Mouse (Mus musculus): Measurements from ENCODE around the gene Gpc6. TPM values are rescaled to one million over a fixed set of nuclear protein-coding genes. Genes with fewer than 3 reads are reported as not detected.
A peak's percentile ranks its signal among the peaks of the same experiment; 100 is the strongest.

Gpc6 gene
- polyA plus RNA-seq, 1 experiment from 2014 or later = 66.2 TPM

GRCm38 (mm10) chr14:117603837-117604236 is 678.7 kb downstream of the Gpc6 start:
- Histone ChIP-seq H3K4me3 (replicated peaks) (no peak overlapping the region), H3K4me2 (no peak overlapping the region), H3K9me3 (replicated peaks) (no peaks in the 10 kb centered on the region), H3K4me1 (no peaks in the 10 kb centered on the region), H3K9ac (no peak overlapping the region), H3K27me3 (no peaks in the 10 kb centered on the region), H3K27ac (no peak overlapping the region), H3K36me3 (no peaks in the 10 kb centered on the region)
- ATAC-seq (replicated peaks; ENCODE audit: low FRiP score) = peak; percentile 46; the same call in 1 of the 2 replicates
- 30% methylated on average over 1 of the region's 1 CpGs for WGBS

- 83% methylated on average over 2 of the region's 2 CpGs for WGBS
Measured at GRCm38 (mm10) chr14:117605750-117606149, 680.6 kb downstream of the Gpc6 start.

GRCm38 (mm10) chr14:117611113-117611512 is 686.0 kb downstream of the Gpc6 start:
- Histone ChIP-seq H3K9me3 (replicated peaks) (no peaks in the 10 kb centered on the region), H3K9ac (no peak overlapping the region), H3K27ac (no peak overlapping the region), H3K4me1 (no peaks in the 10 kb centered on the region), H3K27me3 (no peaks in the 10 kb centered on the region), H3K36me3 (no peaks in the 10 kb centered on the region; the same call in 1 of the 2 replicates), H3K4me2 (no peak overlapping the region), H3K4me3 (replicated peaks) (no peak overlapping the region)
- WGBS = 81% methylated on average over 3 of the region's 3 CpGs
- ATAC-seq (replicated peaks; ENCODE audit: low FRiP score) = no peak

More at GRCm38 (mm10) chr14:117605750-117606149, 680.6 kb downstream of the Gpc6 start:
- Histone ChIP-seq H3K27me3 (no peaks in the 10 kb centered on the region), H3K36me3 (no peaks in the 10 kb centered on the region; the same call in 1 of the 2 replicates), H3K4me1 (no peaks in the 10 kb centered on the region), H3K27ac (no peak overlapping the region), H3K4me2 (no peak overlapping the region), H3K4me3 (replicated peaks) (no peak overlapping the region), H3K9me3 (replicated peaks) (no peaks in the 10 kb centered on the region), H3K9ac (no peak overlapping the region)
- no peak for ATAC-seq (replicated peaks; ENCODE audit: low FRiP score)

GRCm38 (mm10) chr14:117625100-117625710 is 700.1 kb downstream of the Gpc6 start:
- H3K4me3 ChIP-seq (replicated peaks) = no peak overlapping the region
- H3K4me2 ChIP-seq = no peak overlapping the region
- H3K9ac ChIP-seq = no peak overlapping the region
- no peak overlapping the region for H3K27ac ChIP-seq
- H3K36me3 ChIP-seq = no peaks in the 10 kb centered on the region
- WGBS = 74% methylated on average over 9 of the region's 9 CpGs
- H3K9me3 ChIP-seq (replicated peaks) = no peaks in the 10 kb centered on the region
- 0 out of 2 replicates have a peak, but pooled peaks cover 3% of the 10 kb centered on the region for H3K4me1 ChIP-seq
- ATAC-seq (replicated peaks; ENCODE audit: low FRiP score) = no peak
- no peaks in the 10 kb centered on the region for H3K27me3 ChIP-seq

- Histone ChIP-seq H3K27ac (no peak overlapping the region), H3K36me3 (no peaks in the 10 kb centered on the region), H3K27me3 (no peaks in the 10 kb centered on the region), H3K9me3 (replicated peaks) (no peaks in the 10 kb centered on the region), H3K4me3 (replicated peaks) (no peak overlapping the region), H3K4me1 (no peaks in the 10 kb centered on the region), H3K9ac (no peak overlapping the region), H3K4me2 (no peak overlapping the region)
- no peak for ATAC-seq (replicated peaks; ENCODE audit: low FRiP score)
- WGBS = 55% methylated on average over 14 of the region's 14 CpGs
Measured at GRCm38 (mm10) chr14:117634238-117634940, 709.3 kb downstream of the Gpc6 start.

GRCm38 (mm10) chr14:117641853-117642252 is 716.7 kb downstream of the Gpc6 start:
- Histone ChIP-seq H3K4me2 (no peak overlapping the region), H3K9ac (no peak overlapping the region), H3K9me3 (replicated peaks) (no peaks in the 10 kb centered on the region), H3K27me3 (no peaks in the 10 kb centered on the region), H3K4me3 (replicated peaks) (no peak overlapping the region), H3K36me3 (no peaks in the 10 kb centered on the region), H3K27ac (no peak overlapping the region), H3K4me1 (no peaks in the 10 kb centered on the region)
- 72% methylated on average over 2 of the region's 2 CpGs for WGBS
- ATAC-seq (replicated peaks; ENCODE audit: low FRiP score) = no peak

- Histone ChIP-seq H3K9me3 (replicated peaks) (no peaks in the 10 kb centered on the region), H3K27ac (no peak overlapping the region), H3K4me2 (no peak overlapping the region), H3K4me3 (replicated peaks) (no peak overlapping the region), H3K36me3 (no peaks in the 10 kb centered on the region), H3K27me3 (no peaks in the 10 kb centered on the region), H3K9ac (no peak overlapping the region), H3K4me1 (no peaks in the 10 kb centered on the region)
- no peak for ATAC-seq (replicated peaks; ENCODE audit: low FRiP score)
- 72% methylated on average over 1 of the region's 1 CpGs for WGBS
Measured at GRCm38 (mm10) chr14:117643069-117643468, 718.0 kb downstream of the Gpc6 start.

GRCm38 (mm10) chr14:117648199-117648960 is 723.3 kb downstream of the Gpc6 start:
- Histone ChIP-seq H3K9me3 (replicated peaks) (no peaks in the 10 kb centered on the region), H3K4me3 (replicated peaks) (no peak overlapping the region), H3K36me3 (no peaks in the 10 kb centered on the region), H3K27ac (peak overlapping the region; percentile 32; the same call in 1 of the 2 replicates), H3K4me2 (no peak overlapping the region), H3K27me3 (no peaks in the 10 kb centered on the region), H3K4me1 (0 out of 2 replicates have a peak, but pooled peaks cover 3% of the 10 kb centered on the region), H3K9ac (no peak overlapping the region)
- WGBS = 77% methylated on average over 9 of the region's 9 CpGs
- ATAC-seq (replicated peaks; ENCODE audit: low FRiP score) = no peak

- no peak overlapping the region for H3K27ac ChIP-seq
- 0 out of 2 replicates have a peak, but pooled peaks have one; percentile 46 for ATAC-seq (replicated peaks; ENCODE audit: low FRiP score)
- WGBS = 84% methylated on average over 4 of the region's 4 CpGs
- H3K36me3 ChIP-seq = no peaks in the 10 kb centered on the region
- no peaks in the 10 kb centered on the region for H3K27me3 ChIP-seq
- 0 out of 2 replicates have a peak, but pooled peaks cover 3% of the 10 kb centered on the region for H3K4me1 ChIP-seq
- H3K4me3 ChIP-seq (replicated peaks) = no peak overlapping the region
- H3K9ac ChIP-seq = no peak overlapping the region
- no peaks in the 10 kb centered on the region for H3K9me3 ChIP-seq (replicated peaks)
- H3K4me2 ChIP-seq = no peak overlapping the region
Measured at GRCm38 (mm10) chr14:117650141-117650540, 725.0 kb downstream of the Gpc6 start.

GRCm38 (mm10) chr14:117651271-117651670 is 726.2 kb downstream of the Gpc6 start:
- Histone ChIP-seq H3K27me3 (no peaks in the 10 kb centered on the region), H3K27ac (peak overlapping the region; percentile 54)

GRCm38 (mm10) chr14:117651938-117652337 is 726.8 kb downstream of the Gpc6 start:
- Histone ChIP-seq H3K9ac (no peak overlapping the region), H3K27me3 (no peaks in the 10 kb centered on the region), H3K27ac (peak overlapping the region; percentile 54; the same call in 1 of the 2 replicates), H3K9me3 (replicated peaks) (no peaks in the 10 kb centered on the region), H3K4me2 (no peak overlapping the region), H3K4me3 (replicated peaks) (no peak overlapping the region), H3K4me1 (0 out of 2 replicates have a peak, but pooled peaks cover 3% of the 10 kb centered on the region), H3K36me3 (no peaks in the 10 kb centered on the region)
- 56% methylated on average over 2 of the region's 2 CpGs for WGBS
- ATAC-seq (replicated peaks; ENCODE audit: low FRiP score) = no peak

More at GRCm38 (mm10) chr14:117651271-117651670, 726.2 kb downstream of the Gpc6 start:
- Histone ChIP-seq H3K36me3 (no peaks in the 10 kb centered on the region), H3K9ac (no peak overlapping the region), H3K4me3 (replicated peaks) (no peak overlapping the region), H3K9me3 (replicated peaks) (no peaks in the 10 kb centered on the region), H3K4me2 (no peak overlapping the region), H3K4me1 (0 out of 2 replicates have a peak, but pooled peaks cover 3% of the 10 kb centered on the region)
- 66% methylated on average over 4 of the region's 4 CpGs for WGBS
- ATAC-seq (replicated peaks; ENCODE audit: low FRiP score) = 0 out of 2 replicates have a peak, but pooled peaks have one; percentile 40

- WGBS = 82% methylated on average over 6 of the region's 6 CpGs
- Histone ChIP-seq H3K4me3 (replicated peaks) (no peak overlapping the region), H3K9ac (no peak overlapping the region), H3K9me3 (replicated peaks) (no peaks in the 10 kb centered on the region), H3K4me1 (0 out of 2 replicates have a peak, but pooled peaks cover 3% of the 10 kb centered on the region), H3K4me2 (no peak overlapping the region), H3K27me3 (no peaks in the 10 kb centered on the region), H3K27ac (no peak overlapping the region), H3K36me3 (no peaks in the 10 kb centered on the region)
- no peak for ATAC-seq (replicated peaks; ENCODE audit: low FRiP score)
Measured at GRCm38 (mm10) chr14:117655382-117655781, 730.3 kb downstream of the Gpc6 start.
